Comparison of ENCODE assay signal across 11 mouse cellular contexts in the genomic region with DNA sequence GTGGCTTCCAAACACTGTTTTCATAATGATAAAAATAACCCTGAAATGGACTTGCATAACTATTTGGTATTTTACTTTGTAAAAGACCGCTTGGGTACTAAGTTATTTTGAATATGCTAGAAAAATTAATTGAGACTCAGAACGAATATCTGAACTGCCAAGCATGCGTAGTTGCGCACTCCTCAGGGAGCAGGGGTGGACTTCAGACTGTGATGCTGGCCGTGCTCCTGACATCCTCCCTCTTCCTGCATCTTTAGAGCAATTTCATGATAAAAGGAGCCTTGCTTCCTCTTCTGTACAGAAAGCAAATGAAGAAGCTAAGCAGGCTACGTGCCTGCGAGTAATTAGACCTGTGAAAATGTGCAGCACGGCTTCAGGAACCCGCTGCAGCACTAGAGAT.
A peak's percentile ranks its signal among the peaks of the same experiment; 100 is the strongest.
DNase-seq lines count a peak whose midpoint lies in the region; ATAC-seq lines count a peak whose summit lies in the region.
"Had no signal": no experiment of that assay in that cellular context is flagged by ENCODE, and none has a peak within 500 bp of the region (broad histone marks: within the 10 kb centered on the region; RNA-seq: fewer than 3 reads in every experiment).

No protein-coding gene starts in this region.

- H3K4me2 ChIP-seq in kidney, embryonic 16.5 days (replicated peaks; ENCODE audit: low read depth, low read length), result no peak overlapping the region
- H3K4me2 ChIP-seq in embryonic facial prominence, embryonic 14.5 days (ENCODE audit: low read depth, low read length), result peak overlapping the region; percentile 6; the same call in 1 of the 2 replicates
- H3K4me2 ChIP-seq in midbrain, embryonic 14.5 days (ENCODE audit: low read length), result peak overlapping the region; percentile 37

- H3K27ac ChIP-seq in kidney, embryonic 16.5 days (ENCODE audit: low read length), result peak overlapping the region; percentile 56; the same call in 1 of the 2 replicates
- H3K27ac ChIP-seq in embryonic facial prominence, embryonic 14.5 days (replicated peaks; ENCODE audit: low read depth, low read length), result peak overlapping the region; percentile 25; the same call in 1 of the 2 replicates
- H3K27ac ChIP-seq in hindbrain, embryonic 10.5 days, result peak overlapping the region; percentile 81
- H3K27ac ChIP-seq in midbrain, embryonic 14.5 days (replicated peaks; ENCODE audit: low read depth, low read length), result peak overlapping the region; percentile 90

- H3K4me3 ChIP-seq in kidney, embryonic 16.5 days (ENCODE audit: low read length), result no peak overlapping the region
- no peak overlapping the region for H3K4me3 ChIP-seq in embryonic facial prominence, embryonic 14.5 days (ENCODE audit: low read depth, low read length)
- H3K4me3 ChIP-seq in hindbrain, embryonic 10.5 days, result no peak overlapping the region
- H3K4me3 ChIP-seq in midbrain, embryonic 14.5 days (replicated peaks; ENCODE audit: low read depth, low read length), result no peak overlapping the region
- H3K4me3 ChIP-seq: erythroblast, embryonic 14.5 days had no signal

- H3K9me3 ChIP-seq in kidney, embryonic 16.5 days (ENCODE audit: low read length), result no peaks in the 10 kb centered on the region
- no peaks in the 10 kb centered on the region for H3K9me3 ChIP-seq in embryonic facial prominence, embryonic 14.5 days (ENCODE audit: control insufficient read depth, low read length)
- no peaks in the 10 kb centered on the region for H3K9me3 ChIP-seq in hindbrain, embryonic 10.5 days
- no peaks in the 10 kb centered on the region for H3K9me3 ChIP-seq in midbrain, embryonic 14.5 days (ENCODE audit: control insufficient read depth, low read length)

- ATAC-seq in kidney, embryonic 16.5 days (ENCODE audit: low FRiP score, low TSS enrichment), result no peak
- ATAC-seq in embryonic facial prominence, embryonic 14.5 days (ENCODE audit: low read depth), result no peak
- no peak for ATAC-seq in midbrain, embryonic 14.5 days (ENCODE audit: low FRiP score, low TSS enrichment)
- ATAC-seq: inflammation-experienced regulatory T-cells, adult 6 months; liver, postnatal 0 days had no signal

- no peaks in the 10 kb centered on the region for H3K36me3 ChIP-seq in kidney, embryonic 16.5 days (ENCODE audit: insufficient read depth, low read length)
- H3K36me3 ChIP-seq in embryonic facial prominence, embryonic 14.5 days (ENCODE audit: control insufficient read depth, insufficient read depth, low read length), result no peaks in the 10 kb centered on the region; the same call in 1 of the 2 replicates
- H3K36me3 ChIP-seq in hindbrain, embryonic 10.5 days, result peaks cover 45% of the 10 kb centered on the region
- peaks cover 35% of the 10 kb centered on the region for H3K36me3 ChIP-seq in midbrain, embryonic 14.5 days (ENCODE audit: control insufficient read depth, insufficient read depth, low read length)

- H3K9ac ChIP-seq in kidney, embryonic 16.5 days (replicated peaks; ENCODE audit: low read length), result no peak overlapping the region
- no peak overlapping the region for H3K9ac ChIP-seq in embryonic facial prominence, embryonic 14.5 days (ENCODE audit: low read depth, low read length)
- peak overlapping the region; percentile 29; the same call in 1 of the 2 replicates for H3K9ac ChIP-seq in midbrain, embryonic 14.5 days (replicated peaks; ENCODE audit: low read length)
- H3K9ac ChIP-seq: liver, postnatal 0 days had no signal

- no peaks in the 10 kb centered on the region for H3K27me3 ChIP-seq in kidney, embryonic 16.5 days (ENCODE audit: insufficient read depth, low read length)
- H3K27me3 ChIP-seq in embryonic facial prominence, embryonic 14.5 days (replicated peaks; ENCODE audit: control insufficient read depth, insufficient read depth, low read length), result no peaks in the 10 kb centered on the region
- no peaks in the 10 kb centered on the region for H3K27me3 ChIP-seq in hindbrain, embryonic 10.5 days (ENCODE audit: insufficient read depth, poor library complexity, severe bottlenecking)
- H3K27me3 ChIP-seq in midbrain, embryonic 14.5 days (ENCODE audit: control insufficient read depth, insufficient read depth, low read length), result no peaks in the 10 kb centered on the region

- H3K4me1 ChIP-seq in kidney, embryonic 16.5 days (ENCODE audit: insufficient read depth, low read length), result peaks cover 15% of the 10 kb centered on the region
- H3K4me1 ChIP-seq in embryonic facial prominence, embryonic 14.5 days (ENCODE audit: control insufficient read depth, insufficient read depth, low read length), result peaks cover 28% of the 10 kb centered on the region
- H3K4me1 ChIP-seq in hindbrain, embryonic 10.5 days (replicated peaks), result peaks cover 56% of the 10 kb centered on the region
- H3K4me1 ChIP-seq in midbrain, embryonic 14.5 days (ENCODE audit: control insufficient read depth, insufficient read depth, low read length), result peaks cover 51% of the 10 kb centered on the region

- DNase-seq in kidney, postnatal 14 days, result no peak
- no peak for DNase-seq in embryonic facial prominence, embryonic 14.5 days (ENCODE audit: low spot score)
- no peak for DNase-seq in hindbrain, embryonic 10.5 days (ENCODE audit: low spot score)
- DNase-seq in midbrain, embryonic 14.5 days, result peak; percentile 46
- DNase-seq in layer of hippocampus, postnatal 36 days, result no peak
- DNase-seq in yolk sac, embryonic 10.5 days (ENCODE audit: low spot score), result no peak
- DNase-seq: liver, postnatal 0 days; right cerebral cortex, postnatal 14 days had no signal

- 29% methylated on average over 9 of the region's 9 CpGs for WGBS in kidney, embryonic 16.5 days
- 29% methylated on average over 9 of the region's 9 CpGs for WGBS in embryonic facial prominence, embryonic 14.5 days
- WGBS in hindbrain, embryonic 10.5 days, result 56% methylated on average over 9 of the region's 9 CpGs
- 46% methylated on average over 9 of the region's 9 CpGs for WGBS in midbrain, embryonic 14.5 days

Comparison
In these comparisons a context has a peak if more than half of its experiments do, and no peak if none do; other contexts are left out.
1. H3K27ac ChIP-seq: peak in every context shown above with its lines; median percentile 90 in midbrain, embryonic 14.5 days; 81 in hindbrain, embryonic 10.5 days; 56 in kidney, embryonic 16.5 days; 25 in embryonic facial prominence, embryonic 14.5 days.